Mouse (Mus musculus) erythroblast, embryonic 14.5 days (primary cell): ENCODE data around the gene Camkk1.

Experiments
- GATA1 ChIP-seq: IDR thresholded peaks from 2 replicates; pipeline ENCODE4 v1.6.1; 2012; ENCODE audit warnings: low read length, inconsistent platforms, mixed read lengths
- TAL1 ChIP-seq: IDR thresholded peaks from 3 replicates; pipeline ENCODE4 v1.6.1; 2012; ENCODE audit warnings: low read length, inconsistent platforms, mixed read lengths

DNA sequence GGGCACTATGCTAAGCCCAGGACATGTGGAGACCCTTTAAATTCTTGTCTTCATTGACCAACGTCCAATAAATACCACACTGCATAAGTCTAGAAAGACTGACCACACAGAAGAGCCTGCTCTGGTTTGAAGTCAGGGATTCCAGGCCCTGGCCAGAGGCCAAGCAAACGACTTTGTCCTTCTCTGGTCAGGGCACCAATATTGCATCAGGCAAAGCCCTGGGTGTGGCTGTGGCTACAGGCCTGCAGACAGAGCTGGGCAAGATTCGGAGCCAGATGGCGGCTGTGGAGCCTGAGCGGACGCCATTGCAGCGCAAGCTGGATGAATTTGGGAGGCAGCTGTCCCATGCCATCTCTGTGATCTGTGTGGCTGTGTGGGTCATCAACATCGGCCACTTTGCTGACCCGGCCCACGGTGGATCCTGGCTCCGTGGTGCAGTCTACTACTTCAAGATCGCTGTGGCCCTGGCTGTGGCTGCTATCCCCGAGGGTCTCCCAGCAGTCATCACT lies 43.8 kb upstream of the Camkk1 start:
- no peak for TF ChIP-seq GATA1
- TF ChIP-seq TAL1, result no peak
